Mouse (Mus musculus): Measurements from ENCODE around the gene Sfta2. TPM values are rescaled to one million over a fixed set of nuclear protein-coding genes. Genes with fewer than 3 reads are reported as not detected.

The Sfta2 gene
- polyA plus RNA-seq (2012; rRNA removed; ENCODE audit: low replicate concordance) = not detected in 2 replicates

GRCm38 (mm10) chr17:35601249-35601648 lies at the start of gene Sfta2:
Gene Sfta2, plus strand, starts transcription at chr17:35601549.

GRCm38 (mm10) chr17:35551881-35552414 lies 49.4 kb upstream of the Sfta2 start, which contains the start of gene Cdsn:
Gene Cdsn, plus strand, starts transcription at chr17:35552128.

GRCm38 (mm10) chr17:35567150-35567549 lies 34.2 kb upstream of the Sfta2 start, which contains the start of gene 2300002M23Rik:
Gene 2300002M23Rik, plus strand, starts transcription at chr17:35567450.

GRCm38 (mm10) chr17:35626537-35626936 lies 25.2 kb downstream of the Sfta2 start, which contains the start of gene Gm9573:
Gene Gm9573, minus strand, starts transcription at chr17:35626637.

GRCm38 (mm10) chr17:35643609-35644236 lies 42.4 kb downstream of the Sfta2 start, which contains the start of gene Mucl3:
Gene Mucl3, minus strand, starts transcription at chr17:35643695.

GRCm38 (mm10) chr17:35667334-35668065 lies 66.2 kb downstream of the Sfta2 start, which contains the start of gene Vars2:
Gene Vars2, minus strand, starts transcription at chr17:35667592.

GRCm38 (mm10) chr17:35673416-35674035 lies 72.2 kb downstream of the Sfta2 start, which contains the start of gene Gtf2h4:
Gene Gtf2h4, minus strand, starts transcription at chr17:35673739.

Other genes starting within 250 kb of the Sfta2 start
- 120 and 169 TPM in 2 replicates for gene H2-Q4, start 221.9 kb upstream of the Sfta2 start, polyA plus RNA-seq (2012; rRNA removed; ENCODE audit: low replicate concordance)
- gene H2-Q6, start 176.7 kb upstream of the Sfta2 start, polyA plus RNA-seq (2012; rRNA removed; ENCODE audit: low replicate concordance) = 60.7 and 141 TPM in 2 replicates
- 158 and 289 TPM in 2 replicates for gene H2-Q7, start 162.4 kb upstream of the Sfta2 start, polyA plus RNA-seq (2012; rRNA removed; ENCODE audit: low replicate concordance)
- 49.0 and 72.7 TPM in 2 replicates for gene H2-Q10, start 131.5 kb upstream of the Sfta2 start, polyA plus RNA-seq (2012; rRNA removed; ENCODE audit: low replicate concordance)
- not detected in 2 replicates for gene Pou5f1, start 95.5 kb upstream of the Sfta2 start, polyA plus RNA-seq (2012; rRNA removed; ENCODE audit: low replicate concordance)
- 10.9 and 20.8 TPM in 2 replicates for gene Tcf19, start 84.7 kb upstream of the Sfta2 start, polyA plus RNA-seq (2012; rRNA removed; ENCODE audit: low replicate concordance)
- 6.8 and 16.7 TPM in 2 replicates for gene Cchcr1, start 84.4 kb upstream of the Sfta2 start, polyA plus RNA-seq (2012; rRNA removed; ENCODE audit: low replicate concordance)
- 0.72 TPM in 1 of 2 replicates, not detected in the other for gene Psors1c2, start 68.3 kb upstream of the Sfta2 start, polyA plus RNA-seq (2012; rRNA removed; ENCODE audit: low replicate concordance)
- 40.1 and 114 TPM in 2 replicates for gene Cdsn, start 49.4 kb upstream of the Sfta2 start, polyA plus RNA-seq (2012; rRNA removed; ENCODE audit: low replicate concordance)
- gene 2300002M23Rik, start 34.1 kb upstream of the Sfta2 start, polyA plus RNA-seq (2012; rRNA removed; ENCODE audit: low replicate concordance) = not detected in 2 replicates
- 0.05 TPM in 1 of 2 replicates, not detected in the other for gene Gm9573, start 25.1 kb downstream of the Sfta2 start, polyA plus RNA-seq (2012; rRNA removed; ENCODE audit: low replicate concordance)
- 0.04 and 0.19 TPM in 2 replicates for gene Mucl3, start 42.1 kb downstream of the Sfta2 start, polyA plus RNA-seq (2012; rRNA removed; ENCODE audit: low replicate concordance)
- 21.8 and 47.6 TPM in 2 replicates for gene Vars2, start 66.0 kb downstream of the Sfta2 start, polyA plus RNA-seq (2012; rRNA removed; ENCODE audit: low replicate concordance)
- gene Gtf2h4, start 72.2 kb downstream of the Sfta2 start, polyA plus RNA-seq (2012; rRNA removed; ENCODE audit: low replicate concordance) = 25.6 and 38.5 TPM in 2 replicates
- 44.4 and 64.0 TPM in 2 replicates for gene Ddr1, start 103.1 kb downstream of the Sfta2 start, polyA plus RNA-seq (2012; rRNA removed; ENCODE audit: low replicate concordance)
- 11.6 and 26.3 TPM in 2 replicates for gene Ier3, start 220.1 kb downstream of the Sfta2 start, polyA plus RNA-seq (2012; rRNA removed; ENCODE audit: low replicate concordance)
- 74.1 and 117 TPM in 2 replicates for gene Flot1, start 221.7 kb downstream of the Sfta2 start, polyA plus RNA-seq (2012; rRNA removed; ENCODE audit: low replicate concordance)
- gene Tubb5, start 236.8 kb downstream of the Sfta2 start, polyA plus RNA-seq (2012; rRNA removed; ENCODE audit: low replicate concordance) = 262 and 722 TPM in 2 replicates
- gene Mdc1, start 240.0 kb downstream of the Sfta2 start, polyA plus RNA-seq (2012; rRNA removed; ENCODE audit: low replicate concordance) = 6.8 and 17.1 TPM in 2 replicates